Mouse (Mus musculus) limb, embryonic 13.5 days (tissue): ENCODE results near the gene Gm20521. TPM values are rescaled to one million over a fixed set of nuclear protein-coding genes. Genes with fewer than 3 reads are reported as not detected.

Experiments
- ATAC-seq: fragments of 200-750 bp; cut with Nextera tagmentation; 2 replicates; pipeline ENCODE4 v1.8.0; 2017; ENCODE audit warnings: low read depth, moderate number of reproducible peaks, moderate TSS enrichment; ENCODE audit not compliant: low FRiP score
- H3K27ac ChIP-seq: fragments of 300-500 bp; sonication (generic); 2 replicates; pipeline ENCODE4 v1.5.1; 2015; ENCODE audit warnings: inconsistent platforms, mild to moderate bottlenecking, moderate library complexity
- H3K27me3 ChIP-seq: fragments of 300-500 bp; sonication (generic); 2 replicates; pipeline ENCODE4 v1.6.1; 2015; ENCODE audit warnings: mild to moderate bottlenecking, inconsistent platforms
- H3K36me3 ChIP-seq: fragments of 300-500 bp; sonication (generic); 2 replicates; pipeline ENCODE4 v1.6.1; 2015; ENCODE audit warnings: inconsistent platforms, mild to moderate bottlenecking, moderate library complexity
- H3K4me1 ChIP-seq: fragments of 300-500 bp; sonication (generic); 2 replicates; pipeline ENCODE4 v1.6.1; 2015; ENCODE audit warnings: inconsistent platforms
- H3K4me2 ChIP-seq: fragments of 300-500 bp; sonication (generic); replicated peaks from 2 replicates; pipeline ENCODE4 v1.6.1; 2015; ENCODE audit warnings: inconsistent platforms, mild to moderate bottlenecking, moderate library complexity
- H3K4me3 ChIP-seq: fragments of 300-500 bp; sonication (generic); 2 replicates; pipeline ENCODE4 v1.5.1; 2015; ENCODE audit warnings: moderate library complexity, mild to moderate bottlenecking, inconsistent platforms
- H3K9ac ChIP-seq: fragments of 300-500 bp; sonication (generic); 2 replicates; pipeline ENCODE4 v1.6.1; 2015; ENCODE audit warnings: mild to moderate bottlenecking, inconsistent platforms
- H3K9me3 ChIP-seq: fragments of 300-500 bp; sonication (generic); 2 replicates; pipeline ENCODE4 v1.6.1; 2016; ENCODE audit warnings: inconsistent platforms
- WGBS: fragments of 180-500 bp; shearing (Covaris S2); methylation state at CpG from one replicate; pipeline ENCODE4 v1.1.7; 2015; 5-methylcytosine and 5-hydroxymethylcytosine counted together
- polyA plus RNA-seq: library from polyadenylated mRNA; unstranded; fragments of >200 nt; fragmentation: Nextera tagmentation; extraction: Ambion mirVana; gene quantifications from 2 replicates; pipeline ENCODE4 v1.2.1, GENCODE M21; 2015

The Gm20521 gene
- polyA plus RNA-seq, 1 experiment from 2014 or later: 0.13 TPM

DNA sequence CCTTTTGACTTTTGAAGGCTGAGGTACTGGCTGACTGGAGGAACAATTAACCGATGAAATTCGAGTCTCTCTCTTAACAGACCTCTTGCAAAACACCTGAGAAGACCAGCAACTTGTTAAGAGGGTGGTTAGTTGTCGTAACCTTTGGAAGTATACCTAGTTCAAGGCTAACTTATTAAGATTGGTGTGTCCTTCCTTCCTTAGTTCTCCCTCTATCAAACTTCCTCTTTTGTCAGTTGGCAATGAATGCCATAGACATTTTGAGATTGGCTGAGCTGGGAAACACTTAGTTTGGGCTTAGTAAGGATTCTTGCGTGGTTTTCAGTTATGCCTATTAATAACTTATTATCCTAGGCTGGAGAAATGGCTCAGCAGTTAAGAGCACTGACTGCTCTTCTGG is 15.2 kb upstream of the Gm20521 start:
- no peak for ATAC-seq
- H3K9me3 ChIP-seq: no peaks in the 10 kb centered on the region

DNA sequence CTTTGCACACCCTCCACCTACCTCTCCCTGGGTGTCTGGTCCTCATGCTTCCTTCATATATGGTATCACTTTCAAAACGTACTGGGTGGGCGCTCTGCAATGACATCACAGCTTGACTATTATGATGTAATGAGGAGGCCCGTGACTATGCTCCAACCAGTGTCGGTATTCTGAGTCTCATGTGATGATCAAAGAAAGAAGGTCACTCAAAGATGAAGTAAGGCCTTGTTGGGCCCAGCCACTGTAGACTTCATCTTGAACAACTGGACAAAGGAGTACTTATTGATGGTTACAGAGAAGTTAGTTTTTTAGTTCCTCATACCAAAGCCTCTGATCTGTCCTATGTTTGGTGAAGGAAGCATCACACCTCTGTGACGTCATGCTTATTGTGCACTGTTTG is 12.4 kb upstream of the Gm20521 start, which contains the start of gene Homez:
Gene Homez (minus strand): TSS at position 101 of the 400 bp plus-strand sequence.
- WGBS: 88% methylated on average over 5 of the region's 5 CpGs
- no peaks in the 10 kb centered on the region for H3K36me3 ChIP-seq
- no peak within 1 kb of the TSS for H3K9ac ChIP-seq
- no peak for ATAC-seq
- H3K4me1 ChIP-seq: peaks cover 4% of the 10 kb centered on the region
- no peak within 1 kb of the TSS for H3K4me3 ChIP-seq
- no peak within 1 kb of the TSS for H3K4me2 ChIP-seq
- H3K27ac ChIP-seq: no peak within 1 kb of the TSS
- peaks cover 8% of the 10 kb centered on the region for H3K27me3 ChIP-seq
- H3K9me3 ChIP-seq: no peaks in the 10 kb centered on the region

More for the DNA sequence above, 15.2 kb upstream of the Gm20521 start:
- H3K27ac ChIP-seq: no peak overlapping the region
- no peaks in the 10 kb centered on the region for H3K36me3 ChIP-seq
- no peak overlapping the region for H3K4me2 ChIP-seq
- 0 out of 2 replicates have a peak, but pooled peaks cover 7% of the 10 kb centered on the region for H3K4me1 ChIP-seq
- 81% methylated on average over 4 of the region's 4 CpGs for WGBS
- H3K27me3 ChIP-seq: no peaks in the 10 kb centered on the region
- H3K4me3 ChIP-seq: no peak overlapping the region
- H3K9ac ChIP-seq: no peak overlapping the region

DNA sequence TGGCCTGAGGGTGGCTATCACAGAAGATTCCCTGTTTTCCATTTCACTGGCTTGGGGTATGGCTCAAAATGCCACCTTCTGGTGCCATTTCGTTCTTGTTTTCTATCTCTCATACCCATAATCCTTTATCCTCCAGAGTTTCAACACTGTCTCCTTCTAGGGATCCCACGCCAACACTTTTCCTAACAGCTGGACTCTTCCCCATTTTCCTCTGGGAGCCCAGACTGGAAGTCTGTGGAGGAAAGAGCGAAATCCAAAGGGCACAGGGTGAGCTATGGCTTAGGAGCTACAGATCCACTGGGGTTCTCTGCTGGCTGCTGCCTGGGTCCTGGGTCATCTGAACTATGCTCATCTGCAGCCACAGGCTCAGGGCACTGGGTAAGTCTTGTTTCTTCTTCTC is 9.1 kb upstream of the Gm20521 start:
- ATAC-seq: no peak
- H3K4me3 ChIP-seq: no peak overlapping the region
- H3K27ac ChIP-seq: no peak overlapping the region
- 78% methylated on average over 3 of the region's 3 CpGs for WGBS
- H3K9me3 ChIP-seq: no peaks in the 10 kb centered on the region
- H3K36me3 ChIP-seq: no peaks in the 10 kb centered on the region
- H3K27me3 ChIP-seq: peaks cover 32% of the 10 kb centered on the region
- H3K4me2 ChIP-seq: no peak overlapping the region
- no peak overlapping the region for H3K9ac ChIP-seq
- H3K4me1 ChIP-seq: peaks cover 15% of the 10 kb centered on the region

DNA sequence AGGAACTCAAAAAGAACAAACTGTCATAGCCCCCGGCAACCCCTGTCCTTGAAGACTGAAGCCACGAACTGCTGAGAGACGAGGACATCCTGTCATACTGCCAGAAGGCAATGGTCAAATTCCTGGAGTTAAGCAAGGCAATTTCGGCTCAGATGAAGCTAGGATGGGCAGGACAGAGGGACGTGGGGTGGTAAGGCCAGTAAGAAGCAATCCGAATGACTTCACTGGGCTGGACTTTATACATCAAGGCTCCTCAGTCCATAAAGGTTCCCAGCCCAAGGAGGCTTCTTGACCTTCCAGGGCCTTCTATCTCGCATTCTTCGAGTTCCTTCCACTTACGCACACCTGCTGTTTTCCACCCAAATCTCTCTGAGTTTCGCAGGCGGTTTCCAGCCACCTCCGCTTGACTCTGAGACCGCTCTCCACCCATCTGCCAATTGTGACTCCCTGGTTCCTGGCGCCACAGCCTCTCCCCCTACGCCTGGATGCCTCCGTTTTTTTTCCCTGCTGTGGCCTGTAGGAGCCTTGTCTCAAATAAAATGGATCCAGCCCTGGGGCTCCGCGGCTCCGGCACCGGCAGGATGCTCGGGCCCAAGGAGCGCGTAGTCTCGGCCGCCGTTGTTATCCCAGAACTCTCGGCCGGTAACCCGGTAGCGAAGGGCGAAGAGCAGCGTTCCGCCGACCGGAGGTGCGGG is 7.2 kb upstream of the Gm20521 start:
- no peaks in the 10 kb centered on the region for H3K36me3 ChIP-seq
- peak overlapping the region; percentile 97 for H3K4me2 ChIP-seq
- 2% methylated on average over 36 of the region's 36 CpGs for WGBS
- peak overlapping the region; percentile 71 for H3K9ac ChIP-seq
- H3K4me1 ChIP-seq: peaks cover 15% of the 10 kb centered on the region
- 0 out of 2 replicates have a peak overlapping the region, but pooled peaks have one; percentile 22 for H3K27ac ChIP-seq
- H3K9me3 ChIP-seq: no peaks in the 10 kb centered on the region
- H3K27me3 ChIP-seq: peaks cover 32% of the 10 kb centered on the region
- peak overlapping the region; percentile 61 for H3K4me3 ChIP-seq
- peak; percentile 20; the same call in 1 of the 2 replicates for ATAC-seq

DNA sequence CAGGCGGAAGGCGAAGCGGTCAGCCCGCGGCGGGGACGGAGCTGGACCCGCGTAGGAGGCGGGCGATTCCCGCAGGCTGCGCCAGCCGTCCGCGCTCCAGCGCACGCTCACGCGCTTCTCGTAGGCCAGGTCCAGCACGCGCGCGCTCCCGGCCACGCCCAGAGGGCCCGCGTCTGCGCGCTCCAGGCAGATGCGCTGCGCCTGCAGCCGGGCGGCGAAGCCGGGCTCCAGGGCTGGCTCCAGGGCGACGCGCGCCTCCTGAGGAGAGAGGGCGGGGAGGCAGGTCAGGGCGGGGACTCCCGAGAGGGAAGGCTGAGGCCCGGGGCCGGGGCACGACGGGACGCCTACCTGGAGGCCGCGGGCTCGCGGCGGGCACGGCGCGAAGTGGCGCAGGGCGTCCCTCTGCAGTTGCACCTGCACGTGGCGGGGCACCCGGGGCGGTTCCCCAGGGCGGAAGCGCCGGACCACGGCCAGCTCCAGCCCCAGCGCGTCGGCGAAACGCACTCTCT is 6.6 kb upstream of the Gm20521 start:
- Histone ChIP-seq H3K4me3 (peak overlapping the region; percentile 61), H3K9ac (peak overlapping the region; percentile 71), H3K27ac (0 out of 2 replicates have a peak overlapping the region, but pooled peaks have one; percentile 22), H3K4me2 (peak overlapping the region; percentile 97), H3K27me3 (peaks cover 32% of the 10 kb centered on the region), H3K4me1 (peaks cover 15% of the 10 kb centered on the region), H3K36me3 (no peaks in the 10 kb centered on the region), H3K9me3 (no peaks in the 10 kb centered on the region)
- WGBS: under 1% methylated on average over 42 of the region's 72 CpGs
- peak; percentile 84 for ATAC-seq

DNA sequence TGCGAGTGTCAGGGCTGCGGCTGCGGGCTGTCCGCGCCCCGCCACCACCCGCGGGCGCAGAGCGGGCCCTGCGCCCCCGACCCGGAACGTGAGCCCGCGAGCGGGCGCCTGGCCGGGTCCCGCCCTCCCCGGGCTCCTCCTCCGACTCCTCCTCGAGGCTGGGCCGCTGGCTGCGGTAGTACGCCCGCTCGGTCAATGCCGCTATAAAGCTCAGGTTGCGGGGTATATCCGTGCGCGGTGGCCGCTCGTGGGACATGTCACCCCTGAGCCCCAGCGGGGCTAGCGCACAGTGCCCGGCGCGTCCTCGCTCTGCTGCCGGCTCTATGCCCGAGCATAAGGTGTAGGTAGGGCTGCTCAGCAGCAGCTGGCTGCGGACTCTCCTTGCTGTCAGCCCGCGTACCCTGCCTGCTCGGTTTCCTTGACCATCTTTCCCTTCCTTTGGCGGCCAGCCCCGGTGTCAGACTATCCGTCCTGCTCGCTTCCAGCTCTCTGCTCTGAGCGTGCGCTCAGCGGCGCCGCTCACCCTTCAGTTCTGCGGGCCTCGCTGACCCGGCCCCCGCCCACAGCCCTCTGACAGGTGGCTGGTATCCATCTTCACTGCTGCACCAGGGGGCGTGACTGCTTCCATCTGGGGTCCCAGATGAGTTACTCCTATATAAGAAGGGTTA is 6.1 kb upstream of the Gm20521 start, which contains the start of gene Ppp1r3e:
Gene Ppp1r3e (minus strand): TSS at position 503 of the 668 bp plus-strand sequence.
- H3K4me1 ChIP-seq: peaks cover 15% of the 10 kb centered on the region
- peak; percentile 83 for ATAC-seq
- 0 out of 2 replicates have a peak within 1 kb of the TSS, but pooled peaks have one; percentile 22 for H3K27ac ChIP-seq
- peaks cover 32% of the 10 kb centered on the region for H3K27me3 ChIP-seq
- no peaks in the 10 kb centered on the region for H3K9me3 ChIP-seq
- H3K36me3 ChIP-seq: no peaks in the 10 kb centered on the region
- peak within 1 kb of the TSS; percentile 71 for H3K9ac ChIP-seq
- under 1% methylated on average over 52 of the region's 61 CpGs for WGBS
- peak within 1 kb of the TSS; percentile 97 for H3K4me2 ChIP-seq
- peak within 1 kb of the TSS; percentile 61 for H3K4me3 ChIP-seq

DNA sequence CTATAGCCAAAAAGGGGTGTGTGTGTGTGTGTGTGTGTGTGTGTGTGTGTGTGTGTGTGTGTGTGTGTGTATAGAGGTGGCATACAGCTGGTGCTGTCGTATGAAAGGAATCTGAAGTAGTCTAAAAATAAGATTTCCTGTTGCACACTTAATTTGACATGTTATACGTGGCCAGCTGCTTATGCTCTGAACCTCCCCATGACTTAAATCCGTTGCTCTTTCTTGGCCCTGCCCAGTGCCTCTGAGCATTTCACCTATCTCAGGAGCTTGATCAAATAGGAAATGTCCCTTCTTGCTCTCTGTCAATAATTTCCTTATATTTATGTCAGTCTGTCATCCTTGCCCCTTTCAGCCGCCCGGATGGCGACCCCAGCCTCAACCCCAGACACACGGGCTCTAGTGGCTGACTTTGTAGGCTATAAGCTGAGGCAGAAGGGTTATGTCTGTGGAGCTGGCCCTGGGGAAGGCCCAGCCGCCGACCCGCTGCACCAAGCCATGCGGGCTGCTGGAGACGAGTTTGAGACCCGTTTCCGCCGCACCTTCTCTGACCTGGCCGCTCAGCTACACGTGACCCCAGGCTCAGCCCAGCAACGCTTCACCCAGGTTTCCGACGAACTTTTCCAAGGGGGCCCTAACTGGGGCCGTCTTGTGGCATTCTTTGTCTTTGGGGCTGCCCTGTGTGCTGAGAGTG is 926 bp downstream of the Gm20521 start:
- H3K36me3 ChIP-seq: peaks cover 14% of the 10 kb centered on the region
- H3K4me3 ChIP-seq: peak overlapping the region; percentile 71
- peak; percentile 1; the same call in 1 of the 2 replicates for ATAC-seq
- peak overlapping the region; percentile 86 for H3K9ac ChIP-seq
- H3K4me2 ChIP-seq: peak overlapping the region; percentile 86
- H3K27ac ChIP-seq: peak overlapping the region; percentile 95
- H3K9me3 ChIP-seq: no peaks in the 10 kb centered on the region
- H3K4me1 ChIP-seq: peaks cover 22% of the 10 kb centered on the region
- WGBS: 27% methylated on average over 21 of the region's 21 CpGs
- no peaks in the 10 kb centered on the region for H3K27me3 ChIP-seq

DNA sequence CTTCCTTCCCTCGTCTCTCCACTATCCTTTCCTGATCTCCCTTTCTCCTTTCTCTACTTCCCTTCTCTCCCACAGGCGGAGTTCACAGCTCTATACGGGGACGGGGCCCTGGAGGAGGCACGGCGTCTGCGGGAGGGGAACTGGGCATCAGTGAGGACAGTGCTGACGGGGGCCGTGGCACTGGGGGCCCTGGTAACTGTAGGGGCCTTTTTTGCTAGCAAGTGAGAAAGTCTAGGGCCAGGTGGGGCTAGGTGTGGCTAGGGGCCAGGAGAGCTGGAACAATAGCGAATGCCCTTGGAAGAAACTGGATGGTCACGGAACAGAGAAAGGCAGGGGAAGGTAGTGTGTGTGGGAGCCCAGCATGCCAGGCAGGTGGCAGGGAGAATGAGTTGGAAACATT is 2.1 kb downstream of the Gm20521 start:
- WGBS: 89% methylated on average over 11 of the region's 11 CpGs
- Histone ChIP-seq H3K27ac (no peak overlapping the region), H3K4me3 (0 out of 2 replicates have a peak overlapping the region, but pooled peaks have one; percentile 71), H3K9me3 (no peaks in the 10 kb centered on the region), H3K9ac (peak overlapping the region; percentile 86), H3K4me1 (peaks cover 22% of the 10 kb centered on the region), H3K4me2 (peak overlapping the region; percentile 86), H3K27me3 (no peaks in the 10 kb centered on the region), H3K36me3 (peaks cover 14% of the 10 kb centered on the region)
- ATAC-seq: no peak

DNA sequence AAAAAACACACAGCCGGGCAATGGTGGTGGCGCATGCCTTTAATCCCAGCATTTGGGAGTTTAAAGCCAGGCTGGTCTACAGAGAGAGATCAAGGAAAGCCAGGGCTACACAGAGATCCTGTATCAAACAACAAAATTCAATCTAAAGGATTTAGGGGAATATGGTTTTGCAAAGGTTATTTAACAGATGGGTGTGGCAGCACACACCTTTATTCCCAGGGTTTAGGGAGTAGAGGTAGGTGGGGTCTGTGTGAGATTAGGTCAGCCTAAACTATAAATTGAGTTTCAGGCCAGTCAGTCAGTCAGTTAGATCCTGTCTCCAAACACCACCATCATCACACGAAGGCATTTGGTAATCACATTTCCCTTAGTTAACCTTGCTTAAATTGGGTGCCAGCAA is 9.0 kb downstream of the Gm20521 start, which contains the start of gene Pabpn1:
Gene Pabpn1 (plus strand): TSS at position 301 of the 400 bp plus-strand sequence.
- Histone ChIP-seq H3K4me1 (peaks cover 12% of the 10 kb centered on the region), H3K27ac (0 out of 2 replicates have a peak within 1 kb of the TSS, but pooled peaks have one; percentile 74), H3K9me3 (no peaks in the 10 kb centered on the region), H3K4me2 (peak within 1 kb of the TSS; percentile 61), H3K36me3 (peaks cover 18% of the 10 kb centered on the region), H3K9ac (0 out of 2 replicates have a peak within 1 kb of the TSS, but pooled peaks have one; percentile 40), H3K27me3 (no peaks in the 10 kb centered on the region), H3K4me3 (peak within 1 kb of the TSS; percentile 96)
- WGBS: 92% methylated on average over 3 of the region's 3 CpGs
- ATAC-seq: no peak

DNA sequence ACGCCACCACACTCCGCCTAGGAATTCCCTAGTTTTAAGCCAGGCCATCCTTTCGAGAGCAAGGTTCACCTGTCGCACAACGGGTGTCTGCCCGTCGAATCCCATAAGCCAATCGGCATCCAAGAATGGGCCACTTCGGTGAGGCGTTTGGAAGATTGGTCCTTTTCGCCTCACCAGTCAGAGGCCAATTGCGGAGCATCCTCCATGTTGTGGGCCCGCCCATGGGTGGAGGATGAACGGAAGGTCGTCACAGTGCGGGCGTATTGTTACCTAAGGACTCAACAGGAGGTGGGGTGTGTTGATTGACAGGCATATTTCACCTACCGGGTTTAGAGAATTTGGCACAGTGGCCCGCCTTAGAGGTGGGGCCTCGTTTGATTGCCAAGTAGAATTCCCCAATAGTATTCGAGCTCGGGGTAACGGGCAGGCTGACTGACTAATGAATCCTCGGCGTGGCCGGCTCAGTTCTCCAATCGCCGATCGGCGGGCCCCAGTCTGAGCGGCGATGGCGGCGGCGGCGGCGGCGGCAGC is 10.5 kb downstream of the Gm20521 start:
- under 1% methylated on average over 38 of the region's 38 CpGs for WGBS
- Histone ChIP-seq H3K27me3 (no peaks in the 10 kb centered on the region), H3K9me3 (no peaks in the 10 kb centered on the region), H3K4me1 (peaks cover 12% of the 10 kb centered on the region), H3K4me2 (peak overlapping the region; percentile 61), H3K36me3 (peaks cover 31% of the 10 kb centered on the region), H3K4me3 (peak overlapping the region; percentile 96), H3K27ac (peak overlapping the region; percentile 92), H3K9ac (peak overlapping the region; percentile 98)
- peak; percentile 98 for ATAC-seq
